Mouse (Mus musculus): ENCODE measurements around the gene Pank2.
A peak's percentile ranks its signal among the peaks of the same experiment; 100 is the strongest.
"Not testable (repeated sequence)": the region's sequence is repeated elsewhere in the genome, so short reads cannot be mapped to it uniquely, and the experiment has no call there.

Pank2 gene

GRCm38 (mm10) chr2:131262213-131262672 is at the start of gene Pank2:
Gene Pank2 (plus strand): TSS chr2:131262495.
- peak; percentile 92 for DNase-seq (ENCODE audit: low read depth, low spot score)

GRCm38 (mm10) chr2:131213773-131214172 is 48.5 kb upstream of the Pank2 start:
- no peak for DNase-seq (ENCODE audit: low read depth, low spot score)

GRCm38 (mm10) chr2:131215941-131216858 is 46.1 kb upstream of the Pank2 start:
- DNase-seq (ENCODE audit: low read depth, low spot score) = no peak

- DNase-seq (ENCODE audit: low read depth, low spot score) = no peak
Observed at GRCm38 (mm10) chr2:131220030-131220429, 42.3 kb upstream of the Pank2 start.

- no peak for DNase-seq (ENCODE audit: low read depth, low spot score)
Observed at GRCm38 (mm10) chr2:131221853-131222515, 40.3 kb upstream of the Pank2 start.

- DNase-seq (ENCODE audit: low read depth, low spot score) = peak; percentile 54
Observed at GRCm38 (mm10) chr2:131222562-131222961, 39.7 kb upstream of the Pank2 start.

GRCm38 (mm10) chr2:131223569-131223968 is 38.7 kb upstream of the Pank2 start:
- DNase-seq (ENCODE audit: low read depth, low spot score) = peak; percentile 65

GRCm38 (mm10) chr2:131225178-131225577 is 37.1 kb upstream of the Pank2 start:
- DNase-seq (ENCODE audit: low read depth, low spot score) = no peak

- DNase-seq (ENCODE audit: low read depth, low spot score) = not testable (repeated sequence)
Observed at GRCm38 (mm10) chr2:131226669-131227068, 35.6 kb upstream of the Pank2 start.

GRCm38 (mm10) chr2:131227243-131227642 is 35.1 kb upstream of the Pank2 start:
- DNase-seq (ENCODE audit: low read depth, low spot score) = no peak

- DNase-seq (ENCODE audit: low read depth, low spot score) = peak; percentile 78
Observed at GRCm38 (mm10) chr2:131232558-131232957, 29.7 kb upstream of the Pank2 start.

GRCm38 (mm10) chr2:131233307-131234126 is 28.8 kb upstream of the Pank2 start, which contains the start of gene Mavs:
Gene Mavs (plus strand): TSS chr2:131234063.
- peak; percentile 91 for DNase-seq (ENCODE audit: low read depth, low spot score)

- no peak for DNase-seq (ENCODE audit: low read depth, low spot score)
Observed at GRCm38 (mm10) chr2:131234127-131234650, 28.1 kb upstream of the Pank2 start.

- DNase-seq (ENCODE audit: low read depth, low spot score) = no peak
Observed at GRCm38 (mm10) chr2:131234970-131235635, 27.2 kb upstream of the Pank2 start.

- no peak for DNase-seq (ENCODE audit: low read depth, low spot score)
Observed at GRCm38 (mm10) chr2:131242180-131242579, 20.1 kb upstream of the Pank2 start.

GRCm38 (mm10) chr2:131242929-131243328 is 19.4 kb upstream of the Pank2 start:
- DNase-seq (ENCODE audit: low read depth, low spot score) = no peak

GRCm38 (mm10) chr2:131253681-131254328 is 8.5 kb upstream of the Pank2 start:
- peak; percentile 74 for DNase-seq (ENCODE audit: low read depth, low spot score)

GRCm38 (mm10) chr2:131254329-131254713 is 8.0 kb upstream of the Pank2 start:
- DNase-seq (ENCODE audit: low read depth, low spot score) = no peak

- no peak for DNase-seq (ENCODE audit: low read depth, low spot score)
Observed at GRCm38 (mm10) chr2:131255738-131256137, 6.6 kb upstream of the Pank2 start.

GRCm38 (mm10) chr2:131258693-131259092 is 3.6 kb upstream of the Pank2 start:
- DNase-seq (ENCODE audit: low read depth, low spot score) = no peak

All from c-Kit-negative CD71-positive TER-119-positive erythroid progenitor cells, embryonic 14.5 days (primary cell).